Mouse (Mus musculus) ES-Bruce4 (cell line): Measurements from ENCODE around the gene Zfp467. TPM values are rescaled to one million over a fixed set of nuclear protein-coding genes. Genes with fewer than 3 reads are reported as not detected.

Experiments
- H3K27ac ChIP-seq: 2 replicates; pipeline ENCODE4 v1.5.1; 2012; ENCODE audit warnings: low read length, inconsistent platforms; ENCODE audit not compliant: insufficient read depth
- H3K27me3 ChIP-seq: 2 replicates; pipeline ENCODE4 v1.6.1; 2012; ENCODE audit warnings: mild to moderate bottlenecking, low read length, inconsistent platforms; ENCODE audit not compliant: control insufficient read depth, poor library complexity, insufficient read depth, severe bottlenecking
- H3K36me3 ChIP-seq: 2 replicates; pipeline ENCODE4 v1.6.1; 2012; ENCODE audit warnings: inconsistent platforms, mild to moderate bottlenecking, low read length, moderate library complexity; ENCODE audit not compliant: control insufficient read depth, poor library complexity, insufficient read depth, severe bottlenecking
- H3K4me1 ChIP-seq: one replicate; pipeline ENCODE4 v1.8.1; 2011; ENCODE audit warnings: low read length; ENCODE audit not compliant: control insufficient read depth, insufficient read depth
- H3K4me3 ChIP-seq: 2 replicates; pipeline ENCODE4 v1.5.1; 2011; ENCODE audit warnings: low read depth, mild to moderate bottlenecking, low read length
- H3K9ac ChIP-seq: 2 replicates; pipeline ENCODE4 v1.6.1; 2012; ENCODE audit warnings: low read depth, mild to moderate bottlenecking, inconsistent platforms; ENCODE audit not compliant: poor library complexity, severe bottlenecking
- H3K9me3 ChIP-seq: replicated peaks from 2 replicates; pipeline ENCODE4 v1.6.1; 2012; ENCODE audit warnings: mild to moderate bottlenecking, low read length, inconsistent platforms; ENCODE audit not compliant: control insufficient read depth, poor library complexity, insufficient read depth, severe bottlenecking
- CTCF ChIP-seq: IDR thresholded peaks from one replicate; pipeline ENCODE4 v1.8.1; 2011; ENCODE audit warnings: low read depth, low read length
- EP300 ChIP-seq: IDR thresholded peaks from 2 replicates; pipeline ENCODE4 v1.6.1; 2011; ENCODE audit warnings: low read depth, low read length; ENCODE audit not compliant: insufficient read depth
- POLR2A ChIP-seq: IDR thresholded peaks from one replicate; pipeline ENCODE4 v1.8.1; 2011; ENCODE audit warnings: low read length; ENCODE audit not compliant: insufficient read depth
- polyA plus RNA-seq: library from polyadenylated mRNA; stranded (reverse); fragments of >200 nt; gene quantifications from 2 replicates; pipeline ENCODE4 v1.2.4, GENCODE M21; 2011; ENCODE audit warnings: low read depth; ENCODE audit not compliant: missing spikeins, insufficient read depth, insufficient read length

Zfp467 gene
- polyA plus RNA-seq, 1 experiment, result 3.3 TPM

GRCm38 (mm10) chr6:48430748-48431147 lies 14.9 kb downstream of the Zfp467 start:
- no peaks in the 10 kb centered on the region for H3K9me3 ChIP-seq
- no peaks in the 10 kb centered on the region for H3K27me3 ChIP-seq
- H3K27ac ChIP-seq, result no peak overlapping the region
- H3K4me3 ChIP-seq, result no peak overlapping the region
- H3K36me3 ChIP-seq, result no peaks in the 10 kb centered on the region
- H3K9ac ChIP-seq, result no peak overlapping the region
- TF ChIP-seq EP300, result no peak
- TF ChIP-seq CTCF, result no peak
- no peak for TF ChIP-seq POLR2A
- no peaks in the 10 kb centered on the region for H3K4me1 ChIP-seq

DNA sequence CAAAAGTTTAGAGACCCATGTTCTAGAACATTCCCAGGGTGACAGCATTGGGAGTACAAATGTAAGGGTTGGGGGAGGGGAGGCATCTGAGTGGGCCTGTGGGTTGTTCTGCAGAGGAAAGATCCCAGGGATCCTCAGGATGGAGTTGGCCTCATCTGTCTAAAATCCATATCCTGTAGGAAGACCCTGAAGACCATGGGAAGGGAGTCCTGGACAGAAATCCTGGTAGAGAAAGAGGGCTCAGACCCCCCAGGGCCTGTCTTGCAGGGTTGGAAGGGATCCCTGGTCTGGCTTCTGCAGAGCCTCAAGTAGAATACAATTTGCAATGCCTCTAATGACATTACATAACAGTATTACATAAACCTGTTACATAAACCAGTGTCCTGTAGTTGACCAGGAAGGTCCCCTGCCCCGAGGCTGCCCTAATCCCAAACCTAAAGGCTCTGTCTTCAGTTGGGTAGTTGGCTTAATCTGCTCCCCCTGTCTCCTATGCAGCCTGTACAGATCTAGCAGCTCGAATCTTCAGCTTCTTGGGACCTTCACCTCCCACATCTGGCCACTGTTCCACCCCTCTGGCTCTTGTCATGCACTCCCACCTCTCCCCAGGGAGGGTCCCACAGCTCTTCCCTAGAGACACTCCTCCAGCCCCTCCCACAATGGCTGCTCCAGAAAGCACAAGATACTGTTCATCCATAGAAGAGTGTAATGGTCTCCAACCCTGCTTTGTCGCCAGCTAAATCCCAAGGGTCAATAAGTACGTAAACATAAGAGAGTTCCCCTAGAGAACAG lies 16.7 kb downstream of the Zfp467 start:
- H3K27ac ChIP-seq, result no peak overlapping the region
- H3K4me3 ChIP-seq, result no peak overlapping the region
- H3K9ac ChIP-seq, result no peak overlapping the region
- H3K9me3 ChIP-seq, result no peaks in the 10 kb centered on the region
- H3K4me1 ChIP-seq, result no peaks in the 10 kb centered on the region
- H3K36me3 ChIP-seq, result no peaks in the 10 kb centered on the region
- no peaks in the 10 kb centered on the region for H3K27me3 ChIP-seq
- no peak for TF ChIP-seq POLR2A

DNA sequence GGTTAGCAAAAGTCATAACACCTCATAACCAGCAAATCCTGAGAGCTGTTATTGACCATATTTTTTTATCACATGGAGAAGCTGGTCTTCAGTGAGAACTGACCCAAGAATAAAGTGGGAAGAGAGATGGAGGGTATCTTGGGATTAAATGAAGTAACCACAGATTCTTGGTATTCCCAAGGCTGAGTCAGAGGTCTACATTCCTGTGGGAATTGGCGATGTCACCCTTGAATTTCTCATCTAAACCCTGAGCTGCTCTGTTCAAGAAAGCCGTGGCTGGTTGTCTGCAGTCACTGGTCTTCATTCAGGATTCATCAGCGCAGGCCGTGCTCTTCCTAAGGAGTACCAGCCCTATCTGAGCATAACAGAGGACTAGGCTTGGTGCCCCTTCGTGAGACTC lies 18.7 kb downstream of the Zfp467 start:
- no peaks in the 10 kb centered on the region for H3K9me3 ChIP-seq
- no peak overlapping the region for H3K4me3 ChIP-seq
- H3K9ac ChIP-seq, result no peak overlapping the region
- TF ChIP-seq CTCF, result no peak
- no peaks in the 10 kb centered on the region for H3K4me1 ChIP-seq
- no peak overlapping the region for H3K27ac ChIP-seq
- H3K27me3 ChIP-seq, result no peaks in the 10 kb centered on the region
- H3K36me3 ChIP-seq, result no peaks in the 10 kb centered on the region

DNA sequence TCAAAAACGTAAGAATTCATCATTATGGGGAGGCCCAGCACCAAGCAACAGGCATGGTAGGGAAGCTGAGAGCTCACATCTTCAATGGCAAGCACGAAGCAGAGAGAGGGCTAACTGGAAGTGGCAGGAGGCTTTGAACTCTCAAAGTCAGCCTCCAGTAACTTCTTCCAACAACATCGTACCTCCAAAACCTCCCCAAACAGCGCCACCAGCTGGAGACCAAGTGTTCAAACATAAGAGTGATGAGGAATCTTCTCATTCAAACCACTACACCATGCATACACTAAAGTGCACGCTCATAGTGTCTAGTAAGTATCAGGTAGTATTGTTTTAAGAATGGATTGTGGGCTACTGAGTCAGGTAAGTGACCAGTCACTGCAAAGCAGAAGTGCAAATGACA lies 21.6 kb downstream of the Zfp467 start:
- Histone ChIP-seq H3K9ac (no peak overlapping the region), H3K4me1 (no peaks in the 10 kb centered on the region), H3K27me3 (no peaks in the 10 kb centered on the region), H3K9me3 (no peaks in the 10 kb centered on the region), H3K36me3 (no peaks in the 10 kb centered on the region), H3K4me3 (no peak overlapping the region), H3K27ac (no peak overlapping the region)
- TF ChIP-seq POLR2A (no peak), EP300 (no peak), CTCF (no peak)

DNA sequence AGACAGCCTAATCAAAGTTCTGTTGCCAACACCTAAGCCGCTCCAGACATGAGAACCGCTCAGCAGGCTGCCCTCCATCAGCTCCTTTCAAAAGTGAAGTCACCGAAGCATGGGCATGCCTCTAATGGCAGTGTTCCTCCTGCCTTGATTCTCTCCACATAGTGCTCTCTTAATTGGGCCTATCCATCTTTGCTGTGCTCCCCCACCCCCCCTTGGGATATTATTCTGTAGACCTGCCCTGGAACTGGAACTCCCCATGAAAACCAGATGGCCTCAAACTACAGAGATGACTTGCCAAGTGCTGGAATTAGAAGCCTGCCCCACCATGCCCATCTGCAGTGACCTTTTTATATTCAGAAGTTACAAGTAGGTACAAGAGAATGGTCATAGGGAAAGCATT lies 22.3 kb downstream of the Zfp467 start:
- Histone ChIP-seq H3K27ac (no peak overlapping the region), H3K4me3 (no peak overlapping the region), H3K36me3 (no peaks in the 10 kb centered on the region), H3K27me3 (no peaks in the 10 kb centered on the region), H3K9ac (no peak overlapping the region), H3K4me1 (no peaks in the 10 kb centered on the region), H3K9me3 (no peaks in the 10 kb centered on the region)
- TF ChIP-seq CTCF (no peak), POLR2A (no peak), EP300 (no peak)

GRCm38 (mm10) chr6:48420647-48421046 lies 25.0 kb downstream of the Zfp467 start:
- Histone ChIP-seq H3K27me3 (no peaks in the 10 kb centered on the region), H3K27ac (no peak overlapping the region)
- TF ChIP-seq POLR2A, result no peak

More at GRCm38 (mm10) chr6:48420647-48421046, 25.0 kb downstream of the Zfp467 start:
- H3K4me3 ChIP-seq, result no peak overlapping the region
- no peaks in the 10 kb centered on the region; the same call in 1 of the 2 replicates for H3K36me3 ChIP-seq
- H3K9ac ChIP-seq, result no peak overlapping the region
- no peaks in the 10 kb centered on the region for H3K9me3 ChIP-seq
- no peaks in the 10 kb centered on the region for H3K4me1 ChIP-seq
